Mouse (Mus musculus) lung, embryonic 16.5 days (tissue): ENCODE data around the gene Zfp787. TPM values are rescaled to one million over a fixed set of nuclear protein-coding genes. Genes with fewer than 3 reads are reported as not detected.
"Not testable (repeated sequence)": the region's sequence is repeated elsewhere in the genome, so short reads cannot be mapped to it uniquely, and the experiment has no call there.

Experiments used
- ATAC-seq: fragments of 200-750 bp; cut with Nextera tagmentation; 2 replicates; pipeline ENCODE4 v1.8.0; 2017; ENCODE audit warnings: low read depth, mild to moderate bottlenecking, moderate library complexity
- H3K27ac ChIP-seq: fragments of 300-500 bp; sonication (generic); 2 replicates; pipeline ENCODE4 v1.5.1; 2014; ENCODE audit warnings: mild to moderate bottlenecking, control low read depth, low read length
- H3K27me3 ChIP-seq: fragments of 300-500 bp; sonication (generic); 2 replicates; pipeline ENCODE4 v1.6.1; 2014; ENCODE audit warnings: low read depth, low read length, mixed read lengths; ENCODE audit not compliant: control insufficient read depth, insufficient read depth
- H3K36me3 ChIP-seq: fragments of 300-500 bp; sonication (generic); 2 replicates; pipeline ENCODE4 v1.6.1; 2014; ENCODE audit warnings: low read length; ENCODE audit not compliant: control insufficient read depth, insufficient read depth
- H3K4me1 ChIP-seq: fragments of 300-500 bp; sonication (generic); replicated peaks from 2 replicates; pipeline ENCODE4 v1.6.1; 2014; ENCODE audit warnings: low read length, mixed read lengths; ENCODE audit not compliant: control insufficient read depth, insufficient read depth
- H3K4me2 ChIP-seq: fragments of 300-500 bp; sonication (generic); 2 replicates; pipeline ENCODE4 v1.6.1; 2014; ENCODE audit warnings: low read depth, low read length, control low read depth
- H3K4me3 ChIP-seq: fragments of 300-500 bp; sonication (generic); 2 replicates; pipeline ENCODE4 v1.5.1; 2014; ENCODE audit warnings: mild to moderate bottlenecking, low read length, control low read depth
- H3K9ac ChIP-seq: fragments of 300-500 bp; sonication (generic); 2 replicates; pipeline ENCODE4 v1.6.1; 2014; ENCODE audit warnings: low read length, control low read depth
- H3K9me3 ChIP-seq: fragments of 300-500 bp; sonication (generic); 2 replicates; pipeline ENCODE4 v1.6.1; 2016; ENCODE audit warnings: low read length; ENCODE audit not compliant: control insufficient read depth
- WGBS: fragments of 180-500 bp; shearing (Covaris S2); extraction: QIAGEN DNeasy Blood & Tissue Kit; methylation state at CpG from one replicate; pipeline ENCODE4 v1.1.7; 2014; 5-methylcytosine and 5-hydroxymethylcytosine counted together
- polyA plus RNA-seq: library from polyadenylated mRNA; unstranded; fragments of >200 nt; fragmentation: Nextera tagmentation; extraction: Ambion mirVana; gene quantifications from 2 replicates; pipeline ENCODE4 v1.2.1, GENCODE M21; 2015

Zfp787 gene
- polyA plus RNA-seq, 1 experiment from 2014 or later, result 22.6 TPM

GRCm38 (mm10) chr7:6184521-6184920 lies 28.7 kb upstream of the Zfp787 start:
- Histone ChIP-seq H3K9me3 (no peaks in the 10 kb centered on the region), H3K9ac (no peak overlapping the region), H3K4me1 (no peaks in the 10 kb centered on the region), H3K4me2 (no peak overlapping the region), H3K4me3 (no peak overlapping the region), H3K27ac (no peak overlapping the region), H3K27me3 (no peaks in the 10 kb centered on the region), H3K36me3 (peaks cover 38% of the 10 kb centered on the region)
- ATAC-seq, result no peak
- WGBS, result 88% methylated on average over 8 of the region's 8 CpGs

DNA sequence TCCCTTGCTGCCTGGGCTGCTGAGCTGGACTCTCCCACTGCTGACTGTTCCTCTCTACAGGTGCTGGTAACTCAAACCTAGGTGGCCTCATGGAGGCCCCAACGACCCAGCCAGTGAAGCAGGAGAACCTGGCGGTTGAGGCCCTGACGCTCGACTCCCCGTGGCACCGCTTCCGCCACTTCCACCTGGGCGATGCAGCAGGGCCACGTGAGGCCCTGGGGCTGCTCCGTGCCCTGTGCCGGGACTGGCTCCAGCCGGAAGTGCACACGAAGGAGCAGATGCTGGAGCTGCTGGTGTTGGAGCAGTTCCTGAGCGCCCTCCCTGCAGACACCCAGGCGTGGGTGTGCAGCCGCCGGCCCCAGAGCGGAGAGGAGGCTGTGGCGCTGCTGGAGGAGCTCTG lies 28.0 kb upstream of the Zfp787 start:
- 92% methylated on average over 19 of the region's 19 CpGs for WGBS
- H3K27ac ChIP-seq, result no peak overlapping the region

DNA sequence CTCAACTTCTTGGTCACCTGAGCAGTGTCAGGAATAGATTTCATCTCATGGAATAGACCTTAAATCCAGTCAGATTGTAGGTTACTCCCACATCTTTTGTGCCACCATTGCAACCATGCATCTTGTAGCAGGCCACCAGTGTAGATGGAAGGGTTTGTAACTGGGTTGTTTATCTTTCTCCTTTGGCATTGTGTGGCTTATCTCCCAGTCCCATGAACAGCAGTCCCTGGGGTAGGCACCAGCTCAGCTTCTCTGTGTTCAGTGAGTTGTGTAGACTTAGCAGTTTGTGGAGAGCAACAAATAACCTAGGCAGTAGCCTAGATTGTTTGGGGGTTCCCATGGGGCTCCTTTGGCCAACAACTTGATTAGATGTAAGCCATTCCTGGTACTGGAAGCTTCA lies 27.1 kb upstream of the Zfp787 start:
- no peaks in the 10 kb centered on the region for H3K27me3 ChIP-seq
- H3K4me2 ChIP-seq, result no peak overlapping the region
- no peak overlapping the region for H3K4me3 ChIP-seq
- peaks cover 30% of the 10 kb centered on the region for H3K36me3 ChIP-seq
- no peaks in the 10 kb centered on the region for H3K4me1 ChIP-seq
- no peak overlapping the region for H3K9ac ChIP-seq
- H3K27ac ChIP-seq, result no peak overlapping the region
- no peak for ATAC-seq
- H3K9me3 ChIP-seq, result no peaks in the 10 kb centered on the region

More for the DNA sequence above, 28.0 kb upstream of the Zfp787 start:
- Histone ChIP-seq H3K4me2 (no peak overlapping the region), H3K4me3 (no peak overlapping the region), H3K4me1 (no peaks in the 10 kb centered on the region), H3K9ac (no peak overlapping the region), H3K36me3 (peaks cover 38% of the 10 kb centered on the region), H3K9me3 (no peaks in the 10 kb centered on the region), H3K27me3 (no peaks in the 10 kb centered on the region)
- peak; percentile 20; the same call in 1 of the 2 replicates for ATAC-seq

- H3K36me3 ChIP-seq, result peaks cover 2% of the 10 kb centered on the region
- no peak for ATAC-seq
- no peaks in the 10 kb centered on the region for H3K9me3 ChIP-seq
- H3K27me3 ChIP-seq, result no peaks in the 10 kb centered on the region
- no peak overlapping the region for H3K27ac ChIP-seq
- H3K4me3 ChIP-seq, result no peak overlapping the region
- H3K9ac ChIP-seq, result no peak overlapping the region
- H3K4me2 ChIP-seq, result no peak overlapping the region
- H3K4me1 ChIP-seq, result peaks cover under 1% of the 10 kb centered on the region
These were observed 23.2 kb upstream of the Zfp787 start for GRCm38 (mm10) chr7:6179013-6179412.

GRCm38 (mm10) chr7:6174365-6174987 lies 18.7 kb upstream of the Zfp787 start:
- not testable (repeated sequence) for H3K27me3 ChIP-seq, H3K9me3 ChIP-seq, H3K4me3 ChIP-seq, H3K4me1 ChIP-seq, ATAC-seq, H3K27ac ChIP-seq, H3K36me3 ChIP-seq, H3K9ac ChIP-seq, H3K4me2 ChIP-seq
- WGBS, result 57% methylated on average over 9 of the region's 9 CpGs

DNA sequence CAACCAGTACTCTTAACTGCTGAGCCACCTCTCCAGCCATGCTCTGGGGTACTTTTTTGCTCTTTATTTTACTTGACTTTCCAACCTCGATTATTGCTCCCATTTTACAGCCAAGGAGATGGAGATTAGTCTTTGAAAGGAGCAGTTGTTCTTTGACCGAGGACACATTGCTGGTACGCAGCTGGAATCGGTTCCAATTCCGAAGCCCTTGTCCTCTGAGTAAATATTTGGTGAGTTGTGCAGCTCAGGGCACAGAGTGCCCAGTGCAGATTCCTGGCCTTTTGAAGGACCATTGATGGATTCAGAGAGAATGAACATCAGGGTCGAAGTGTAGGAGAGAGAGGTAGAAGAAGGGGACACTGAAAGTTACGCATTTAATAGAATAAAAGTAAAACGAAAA lies 18.1 kb upstream of the Zfp787 start:
- Histone ChIP-seq H3K4me2 (no peak overlapping the region), H3K4me3 (no peak overlapping the region), H3K9ac (no peak overlapping the region), H3K27ac (no peak overlapping the region), H3K9me3 (no peaks in the 10 kb centered on the region), H3K36me3 (no peaks in the 10 kb centered on the region; the same call in 1 of the 2 replicates), H3K27me3 (no peaks in the 10 kb centered on the region), H3K4me1 (peaks cover 4% of the 10 kb centered on the region)
- ATAC-seq, result no peak
- 63% methylated on average over 8 of the region's 8 CpGs for WGBS

- peak overlapping the region; percentile 79 for H3K4me3 ChIP-seq
- H3K9ac ChIP-seq, result peak overlapping the region; percentile 87
- ATAC-seq, result peak; percentile 31
- peak overlapping the region; percentile 70 for H3K4me2 ChIP-seq
- H3K27ac ChIP-seq, result peak overlapping the region; percentile 55
- H3K4me1 ChIP-seq, result peaks cover 4% of the 10 kb centered on the region
- no peaks in the 10 kb centered on the region; the same call in 1 of the 2 replicates for H3K36me3 ChIP-seq
- 0% methylated on average over 28 of the region's 28 CpGs for WGBS
- no peaks in the 10 kb centered on the region for H3K9me3 ChIP-seq
- H3K27me3 ChIP-seq, result no peaks in the 10 kb centered on the region
These were observed 17.0 kb upstream of the Zfp787 start for GRCm38 (mm10) chr7:6172674-6173244.

- peak within 1 kb of the TSS; percentile 81 for H3K4me2 ChIP-seq
- peak within 1 kb of the TSS; percentile 87 for H3K9ac ChIP-seq
- H3K27me3 ChIP-seq, result no peaks in the 10 kb centered on the region
- no peaks in the 10 kb centered on the region for H3K9me3 ChIP-seq
- peak within 1 kb of the TSS; percentile 79 for H3K4me3 ChIP-seq
- peaks cover 4% of the 10 kb centered on the region for H3K4me1 ChIP-seq
- under 1% methylated on average over 37 of the region's 37 CpGs for WGBS
- no peaks in the 10 kb centered on the region; the same call in 1 of the 2 replicates for H3K36me3 ChIP-seq
- ATAC-seq, result peak; percentile 96
- peak within 1 kb of the TSS; percentile 92 for H3K27ac ChIP-seq
These were observed 16.3 kb upstream of the Zfp787 start, which contains the start of gene Zfp444 for GRCm38 (mm10) chr7:6172006-6172649. TSS of gene Zfp444 (plus strand) at chr7:6172226.

- Histone ChIP-seq H3K4me1 (peaks cover 4% of the 10 kb centered on the region), H3K36me3 (no peaks in the 10 kb centered on the region; the same call in 1 of the 2 replicates), H3K27me3 (no peaks in the 10 kb centered on the region), H3K4me2 (peak overlapping the region; percentile 81), H3K9ac (peak overlapping the region; percentile 40), H3K9me3 (no peaks in the 10 kb centered on the region), H3K4me3 (peak overlapping the region; percentile 79), H3K27ac (peak overlapping the region; percentile 92)
- WGBS, result under 1% methylated on average over 24 of the region's 24 CpGs
- ATAC-seq, result peak; percentile 40
These were observed 15.7 kb upstream of the Zfp787 start for GRCm38 (mm10) chr7:6171444-6172005.
